Mouse (Mus musculus): ENCODE measurements around the gene Fosl2.

Gene Fosl2

DNA sequence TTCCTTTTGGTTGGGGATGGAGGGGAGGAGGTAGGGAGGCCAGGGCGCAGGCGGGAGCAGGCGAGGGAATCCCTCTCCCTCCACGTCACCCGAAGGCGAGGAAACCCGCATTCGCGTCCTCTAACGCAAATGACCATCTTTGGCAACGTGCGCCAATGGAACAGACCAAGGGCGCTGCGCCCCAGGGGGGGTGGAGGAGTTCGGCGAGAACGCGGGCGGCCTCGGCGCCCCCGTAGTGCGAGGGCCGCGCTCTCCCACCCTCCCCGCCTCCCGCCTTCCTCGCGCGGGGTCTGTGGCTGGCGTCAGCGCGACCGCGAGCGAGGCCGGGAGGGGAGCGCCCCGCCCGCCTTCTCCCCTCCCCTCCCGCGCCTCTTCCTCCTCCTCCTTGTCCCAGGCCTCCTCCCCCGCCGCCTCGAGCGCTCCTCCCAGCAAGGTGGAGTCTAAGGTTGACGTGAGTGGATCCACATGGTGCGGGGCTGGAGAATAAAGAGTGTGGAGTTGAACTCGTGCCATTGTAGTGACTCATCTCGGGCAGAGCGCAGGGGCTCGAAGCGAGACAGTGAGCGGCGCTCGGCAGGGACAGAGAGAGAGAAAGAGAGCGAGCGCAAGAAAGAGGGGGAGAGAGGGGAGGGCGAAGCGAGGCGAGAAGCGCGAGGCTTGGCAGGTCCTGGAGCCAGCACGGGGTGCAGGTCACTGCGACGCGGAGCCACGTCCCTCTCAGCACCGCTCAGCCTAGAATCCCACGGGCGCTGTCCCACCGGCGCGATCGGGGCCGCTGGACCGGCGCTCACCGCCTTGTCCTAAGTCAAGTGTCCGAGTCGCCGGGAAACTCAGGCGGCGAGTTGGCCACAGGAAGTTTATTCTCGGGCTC lies at the start of gene Fosl2:
Gene Fosl2, plus strand, starts transcription at position 466 of the 871 bp plus-strand sequence.
- peak; percentile 99 for DNase-seq (ENCODE audit: low spot score)

DNA sequence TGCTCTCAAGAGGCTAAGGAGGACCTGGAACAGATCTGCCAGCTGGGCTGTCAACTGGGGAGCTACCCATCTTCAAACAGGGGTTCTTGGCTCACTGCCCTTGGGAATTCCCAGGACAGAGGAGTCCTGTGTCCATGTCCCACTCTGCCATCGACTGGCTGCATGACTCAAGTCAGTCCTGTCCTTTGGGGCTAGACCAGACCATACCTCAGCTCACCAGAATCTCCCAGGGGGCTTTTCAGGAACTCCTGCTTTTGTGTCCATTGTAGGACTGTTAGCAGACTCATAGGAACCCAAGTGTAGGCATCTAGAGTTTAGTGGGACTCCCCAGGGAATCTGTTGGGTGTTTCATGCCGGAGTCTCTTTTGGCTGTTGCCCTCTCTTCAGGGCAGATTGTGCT lies 49.6 kb upstream of the Fosl2 start:
- DNase-seq (ENCODE audit: low spot score), result no peak

DNA sequence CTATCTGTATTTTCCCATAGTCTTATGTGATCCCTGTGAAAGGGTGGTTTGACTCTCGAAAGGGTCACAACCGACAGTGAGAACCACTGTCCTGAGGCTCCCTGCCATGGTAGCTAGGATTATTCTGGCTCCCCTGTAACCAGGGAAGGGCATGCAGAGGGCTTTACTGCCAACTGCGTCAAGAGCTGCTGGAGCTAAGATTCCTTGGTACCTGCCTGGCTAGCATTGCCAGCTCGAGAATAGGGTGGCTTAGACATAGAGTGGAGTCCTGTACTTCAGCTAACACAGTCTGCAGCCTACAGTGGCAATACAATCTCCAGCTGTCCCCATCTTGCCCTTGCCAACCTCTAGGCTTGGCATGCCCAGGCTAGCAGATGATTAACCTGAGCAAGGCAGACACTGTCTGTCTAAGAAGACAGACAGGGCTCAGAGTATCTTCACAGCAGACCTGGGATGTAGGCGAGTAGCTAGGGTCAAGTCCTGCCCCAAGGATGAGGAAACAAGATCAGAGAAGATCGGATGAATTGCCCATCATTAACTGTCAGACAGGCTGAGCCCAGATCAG lies 49.0 kb upstream of the Fosl2 start:
- no peak for DNase-seq (ENCODE audit: low spot score)

DNA sequence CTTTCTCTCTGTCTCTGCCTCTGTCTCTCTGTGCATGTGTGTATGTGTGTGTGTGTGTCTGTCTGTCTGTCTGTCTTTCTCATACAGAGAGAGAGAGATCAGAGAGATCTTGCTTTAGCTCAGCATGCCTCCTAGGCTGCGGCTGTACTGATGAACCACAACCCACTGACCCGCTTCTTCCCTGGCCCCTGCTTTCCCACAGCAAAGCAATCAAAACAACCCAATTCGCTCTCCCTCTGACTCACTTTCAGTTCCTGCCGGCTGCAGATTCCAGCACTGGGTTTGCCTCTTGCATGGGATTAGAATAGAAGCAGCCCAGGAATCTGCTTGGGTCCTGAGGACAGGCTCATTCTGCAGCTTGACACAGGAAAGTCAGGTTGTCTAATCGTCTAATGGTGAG lies 46.1 kb upstream of the Fosl2 start:
- peak; percentile 86 for DNase-seq (ENCODE audit: low spot score)

DNA sequence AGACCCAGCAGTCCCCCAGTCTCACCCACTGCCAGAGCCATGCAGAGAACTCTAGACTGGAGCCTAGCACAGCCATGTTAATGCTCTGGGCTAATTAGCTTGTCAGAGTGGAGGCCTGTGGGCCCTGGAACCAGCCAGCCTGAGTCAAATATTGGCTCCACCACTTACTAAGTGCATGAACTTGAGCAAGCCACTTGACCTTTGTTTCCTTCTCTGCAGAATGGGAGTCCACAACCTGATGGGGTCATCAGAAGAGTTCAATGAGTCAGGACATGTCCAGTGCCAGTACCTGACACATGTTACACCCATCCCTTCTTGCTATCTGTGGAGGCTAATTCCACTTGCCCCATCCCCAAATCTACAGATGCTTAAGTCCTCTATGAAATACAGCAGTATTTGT lies 43.3 kb upstream of the Fosl2 start:
- DNase-seq (ENCODE audit: low spot score), result no peak

DNA sequence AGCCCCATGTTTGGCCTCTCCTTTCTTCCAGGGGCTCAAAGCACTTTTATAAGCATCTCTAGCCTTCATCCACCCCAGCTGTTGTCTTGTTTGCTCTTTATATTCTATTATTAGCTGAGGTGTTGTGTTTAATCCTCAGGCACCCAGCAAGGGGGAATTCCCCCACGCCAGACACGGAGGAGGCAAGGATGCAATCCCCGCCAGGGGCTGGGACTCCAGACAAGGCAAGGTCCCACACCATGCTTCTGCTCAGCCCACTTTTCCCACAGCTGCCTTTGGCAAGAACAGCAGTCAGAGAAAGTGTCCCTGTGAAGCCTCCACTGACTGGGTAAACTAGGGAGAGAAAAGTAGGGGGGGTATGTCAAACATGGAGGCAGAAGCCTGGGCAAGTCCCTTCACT lies 36.9 kb upstream of the Fosl2 start:
- DNase-seq (ENCODE audit: low spot score), result no peak

DNA sequence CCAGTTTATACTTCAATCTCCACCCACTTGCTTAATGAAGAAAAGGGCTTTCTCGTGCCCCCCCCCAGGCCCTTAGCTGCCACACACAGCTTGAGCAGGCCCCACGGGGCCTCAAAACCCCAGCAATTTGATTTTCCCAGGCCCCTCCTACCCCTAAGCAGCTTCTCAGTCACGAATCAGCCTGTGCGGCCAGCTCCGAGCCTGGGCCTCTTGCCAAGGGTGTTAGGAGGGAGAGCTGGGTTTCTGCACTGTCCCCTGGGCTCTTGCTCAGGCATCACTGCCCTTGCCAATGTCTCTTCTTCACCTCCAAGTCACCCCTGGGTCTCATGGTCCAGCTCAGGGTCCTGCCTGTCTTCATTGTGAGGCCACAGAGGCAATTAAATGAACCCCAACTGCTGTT lies 33.1 kb upstream of the Fosl2 start:
- DNase-seq (ENCODE audit: low spot score), result peak; percentile 87

DNA sequence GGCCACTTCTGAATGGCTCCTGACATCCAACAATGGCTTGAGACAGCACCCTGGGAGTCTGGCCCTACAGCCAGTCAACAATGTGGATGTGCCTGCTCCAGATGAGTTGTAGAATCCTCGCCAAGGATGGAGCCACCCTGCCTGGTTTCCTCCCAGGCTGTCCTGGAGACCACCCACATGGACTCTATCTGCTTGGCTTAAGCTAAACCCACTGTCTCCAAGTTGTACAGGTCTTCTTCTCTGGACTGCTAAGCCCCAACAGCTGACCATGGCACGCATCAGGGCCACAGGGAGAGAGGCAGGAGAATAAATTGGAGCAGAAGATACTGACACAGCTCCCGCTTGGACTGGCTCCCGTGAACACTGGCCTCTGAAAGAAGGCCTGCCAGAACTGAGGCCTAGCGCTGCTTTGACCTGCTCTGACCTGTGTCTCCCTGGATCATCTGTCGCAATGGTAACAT lies 32.6 kb upstream of the Fosl2 start:
- DNase-seq (ENCODE audit: low spot score), result peak; percentile 90

DNA sequence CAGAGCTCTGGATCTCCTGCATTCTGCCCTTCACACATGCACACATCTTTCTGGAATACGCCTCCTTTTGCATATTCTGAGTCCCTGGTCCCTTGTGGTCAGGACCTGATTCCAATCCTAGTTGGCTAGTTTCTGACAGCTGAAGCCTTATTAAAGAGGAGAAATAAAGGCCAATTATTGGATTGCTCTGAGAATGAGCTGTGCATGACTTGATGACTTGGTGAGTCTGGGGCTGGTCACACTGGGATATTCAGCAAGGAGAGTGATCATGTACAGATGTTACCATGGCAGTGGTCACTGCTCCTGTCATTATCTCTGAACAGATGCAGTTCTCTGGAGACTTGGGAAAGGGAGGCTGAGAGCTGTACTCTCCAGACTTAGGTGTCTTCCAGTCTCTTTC lies 32.1 kb upstream of the Fosl2 start:
- DNase-seq (ENCODE audit: low spot score), result no peak

DNA sequence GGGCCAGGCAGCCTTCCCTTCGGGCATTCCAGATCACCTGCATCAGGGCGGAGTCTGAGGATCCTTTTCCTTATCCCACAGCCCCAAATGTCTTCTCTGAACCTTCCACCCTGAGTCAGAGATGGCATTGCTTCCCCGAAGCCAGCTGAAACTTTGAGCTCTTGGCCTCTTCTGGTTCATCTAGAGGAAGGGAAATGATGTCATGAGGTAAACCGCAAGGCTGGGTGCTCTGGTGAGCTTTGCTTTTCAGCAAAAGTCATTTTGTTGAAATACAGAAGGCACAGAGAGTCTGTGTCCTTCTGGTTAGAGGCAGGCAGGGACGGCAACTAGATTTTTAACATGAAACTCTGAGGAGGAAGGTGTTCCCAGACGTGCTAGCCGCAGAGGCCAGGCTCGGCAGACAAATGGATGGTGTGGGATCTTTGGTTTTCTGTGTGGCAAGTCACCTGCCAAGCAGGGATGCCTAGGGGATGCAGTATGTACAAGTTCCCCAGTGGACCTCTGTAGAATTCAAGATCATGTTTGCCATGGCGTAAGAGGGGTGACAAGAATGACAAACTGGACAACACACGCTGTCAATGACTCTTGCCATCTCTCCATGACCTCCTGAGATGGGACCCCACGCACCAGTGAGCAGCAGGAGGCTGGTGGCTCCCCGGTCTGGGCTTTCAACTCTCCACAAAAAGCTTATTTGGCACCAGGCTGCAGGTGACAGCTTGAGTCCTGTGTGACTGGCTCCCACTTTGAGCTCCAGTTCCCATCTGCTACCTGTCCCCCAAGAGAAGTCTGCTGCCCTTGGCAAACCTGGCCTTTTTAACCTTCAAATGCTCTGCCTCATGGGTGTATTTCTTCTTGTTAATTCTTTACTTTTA lies 31.2 kb upstream of the Fosl2 start:
- no peak for DNase-seq (ENCODE audit: low spot score)

DNA sequence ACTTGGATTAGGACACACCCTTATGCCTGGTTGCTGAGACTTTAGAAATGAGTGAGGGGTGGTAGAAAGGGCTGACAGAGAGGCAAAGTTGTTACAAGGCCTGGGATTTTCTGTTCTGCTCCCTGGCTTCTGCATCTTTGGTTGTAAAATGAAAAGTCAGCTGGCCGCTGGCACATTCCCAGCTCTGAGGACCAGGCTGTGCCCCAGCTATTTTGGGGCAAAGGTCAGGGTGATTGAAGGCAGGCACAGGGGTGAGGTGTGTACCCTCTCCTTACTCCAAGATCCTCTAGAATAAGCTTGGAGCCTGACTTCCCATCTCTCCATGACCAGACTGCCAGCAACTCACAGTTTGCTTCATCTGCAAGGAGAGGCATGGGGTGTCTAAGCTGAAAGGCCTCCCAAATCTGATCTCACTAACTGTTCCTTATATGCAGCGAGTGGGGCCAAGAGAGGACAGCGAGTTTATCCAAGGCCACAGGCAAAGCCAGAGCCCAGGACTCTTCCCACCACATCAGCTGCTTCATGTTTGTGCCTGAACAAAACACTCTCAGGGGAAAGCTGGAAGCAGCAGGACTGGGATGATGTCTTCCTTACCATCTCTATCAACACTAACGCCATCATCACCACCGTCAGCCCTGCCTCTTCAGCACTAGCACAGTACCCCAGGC lies 29.0 kb upstream of the Fosl2 start:
- peak; percentile 37 for DNase-seq (ENCODE audit: low spot score)

DNA sequence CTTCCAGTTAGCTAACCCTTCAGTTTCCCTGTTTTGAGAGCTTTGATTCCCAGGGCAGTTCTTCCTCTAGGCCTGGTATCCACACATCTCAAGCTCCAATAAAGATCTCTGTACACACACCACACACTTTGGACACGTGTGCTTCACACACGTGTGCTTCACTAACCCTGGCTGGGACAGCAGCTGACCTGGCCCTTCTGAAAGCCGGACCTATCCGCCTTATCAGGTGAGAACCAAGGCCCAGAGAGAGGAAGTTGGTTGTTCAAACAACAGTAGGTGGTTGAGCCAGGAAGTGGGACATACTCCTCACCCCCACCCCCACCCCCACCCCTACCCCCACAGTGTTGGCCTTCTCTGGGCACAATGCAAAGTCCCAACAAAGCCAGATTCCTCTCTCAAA lies 24.9 kb upstream of the Fosl2 start:
- no peak for DNase-seq (ENCODE audit: low spot score)

DNA sequence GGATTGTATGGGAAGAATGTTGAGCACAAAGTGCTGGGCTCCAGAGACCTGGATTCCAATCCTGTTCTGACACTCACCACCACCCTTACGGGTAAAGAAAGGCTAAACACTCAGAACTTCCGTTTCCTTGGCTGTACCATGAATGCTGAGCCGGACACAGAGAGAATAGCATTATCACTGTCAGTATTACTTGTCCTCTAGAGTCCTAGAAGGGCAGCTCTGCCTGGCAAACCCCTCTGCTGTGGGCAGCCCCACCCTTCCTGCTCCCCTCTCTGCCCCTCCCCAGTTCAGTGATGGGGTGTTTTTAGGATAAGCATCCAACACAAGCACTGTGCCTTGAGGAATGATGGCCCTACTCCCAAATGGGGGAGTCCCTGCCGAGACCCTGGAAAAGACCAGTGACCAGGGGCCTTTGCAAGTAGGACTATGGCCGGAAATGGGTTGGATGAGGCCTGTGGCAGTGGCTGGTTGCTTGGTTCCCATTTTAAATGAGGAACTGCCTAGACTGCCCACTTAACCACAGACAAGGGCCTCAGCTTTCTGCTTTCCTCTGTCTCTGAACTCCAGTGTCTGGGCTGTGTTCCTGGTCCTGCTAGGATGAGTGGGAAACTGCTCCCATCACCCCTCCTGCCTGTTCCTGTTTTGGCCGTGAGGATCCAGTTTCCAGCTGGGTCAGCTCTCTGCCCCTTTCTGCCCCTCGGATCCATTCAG lies 23.2 kb upstream of the Fosl2 start:
- no peak for DNase-seq (ENCODE audit: low spot score)

DNA sequence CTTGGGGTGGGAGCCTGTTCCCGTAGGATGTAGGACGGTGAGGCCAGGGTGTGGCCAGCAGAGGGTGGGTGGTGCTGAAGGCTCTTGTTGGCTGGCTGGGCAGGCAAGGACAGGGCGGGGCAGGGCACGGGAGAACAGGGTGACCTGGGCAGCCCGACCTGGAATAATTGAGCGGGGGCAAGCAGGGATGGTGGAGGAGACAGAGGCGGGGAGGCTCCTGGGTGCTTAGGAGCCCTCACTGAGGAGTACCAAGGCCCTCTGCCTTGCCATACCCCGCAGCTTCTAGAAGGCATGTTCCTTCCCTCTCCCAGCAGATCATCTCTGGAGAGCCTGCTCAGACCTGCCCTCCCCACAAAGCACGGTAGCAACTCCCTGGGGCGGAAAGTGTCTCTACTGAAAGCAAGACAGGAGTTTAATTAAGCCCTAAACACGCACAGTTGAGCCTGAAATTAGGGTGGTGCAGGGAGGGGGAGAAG lies 14.7 kb upstream of the Fosl2 start:
- DNase-seq (ENCODE audit: low spot score), result no peak

DNA sequence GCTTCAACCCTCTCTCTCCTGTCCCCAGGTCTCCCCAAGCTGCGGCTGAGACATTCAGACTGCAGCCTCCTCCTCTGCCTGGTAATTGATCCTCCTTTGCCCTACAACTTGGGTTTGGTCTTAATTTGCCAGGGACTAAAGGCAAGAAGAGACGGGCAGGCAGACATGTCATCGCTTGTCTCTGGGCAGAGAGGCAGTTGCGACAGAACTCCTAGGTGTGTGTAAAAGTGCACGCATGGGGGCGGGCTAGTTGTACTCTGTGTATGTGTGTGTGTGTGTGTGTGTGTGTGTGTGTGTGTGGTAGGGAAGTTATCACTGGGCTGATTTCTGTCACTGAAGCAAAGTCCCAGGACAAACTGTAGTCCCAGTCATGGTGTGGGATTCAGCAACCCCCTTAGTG lies 13.7 kb upstream of the Fosl2 start:
- DNase-seq (ENCODE audit: low spot score), result peak; percentile 36

DNA sequence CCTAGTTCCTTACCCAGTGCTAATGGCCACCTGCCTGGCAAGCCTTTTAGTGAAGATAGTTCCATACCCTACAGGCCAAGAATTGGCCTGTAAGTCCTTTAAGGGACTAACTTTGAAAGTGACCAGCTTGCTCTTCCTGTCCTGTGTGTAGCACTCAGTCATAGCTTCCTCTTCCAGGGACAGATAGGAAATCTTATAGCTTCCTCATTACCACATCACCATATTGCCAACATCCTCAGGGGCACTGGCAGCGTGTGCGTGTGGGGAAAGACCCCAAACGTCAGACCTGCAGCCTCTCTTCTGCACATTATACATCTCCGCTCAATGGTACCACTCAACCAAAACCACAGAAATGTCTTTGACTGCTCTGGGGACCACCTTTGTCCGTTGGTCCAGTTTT lies 13.2 kb upstream of the Fosl2 start:
- no peak for DNase-seq (ENCODE audit: low spot score)

DNA sequence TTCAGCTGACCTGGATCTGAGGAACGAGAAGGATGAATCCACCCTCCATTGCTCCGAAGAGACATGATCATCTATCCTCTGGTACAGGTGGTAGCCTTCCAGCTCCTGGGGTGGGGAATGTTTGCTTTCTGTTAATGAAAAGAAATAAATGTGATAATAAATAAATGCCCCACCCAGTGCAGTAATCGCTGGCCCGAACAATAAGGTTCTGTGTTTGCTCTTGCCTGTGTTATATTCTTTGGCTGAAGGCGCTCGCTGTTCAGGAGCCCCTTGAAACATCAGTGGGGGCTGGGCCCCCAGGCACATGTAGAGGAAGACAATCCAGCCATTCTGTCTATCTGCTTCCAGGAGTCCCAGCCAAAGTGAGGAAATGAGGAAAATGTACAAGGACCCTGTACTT lies 10.6 kb upstream of the Fosl2 start:
- no peak for DNase-seq (ENCODE audit: low spot score)

DNA sequence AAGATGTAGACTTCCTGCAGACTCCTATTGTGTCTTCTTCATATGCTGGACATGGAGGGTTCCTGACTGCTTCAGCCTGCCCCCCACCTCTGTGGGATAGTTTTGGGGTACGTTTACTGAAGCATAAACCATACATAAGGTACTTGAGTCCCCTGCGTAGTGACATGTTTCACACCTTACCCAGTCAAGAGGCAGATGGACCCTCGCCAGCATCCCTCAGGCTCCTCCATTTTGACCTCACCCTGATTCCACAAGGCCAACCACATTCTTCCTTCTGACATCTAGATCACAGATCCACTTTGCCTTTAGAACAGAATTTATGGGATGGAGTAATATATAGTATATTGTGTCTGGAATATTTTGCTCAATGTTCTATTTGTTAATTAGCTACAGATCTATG lies 8.4 kb upstream of the Fosl2 start:
- DNase-seq (ENCODE audit: low spot score), result no peak

DNA sequence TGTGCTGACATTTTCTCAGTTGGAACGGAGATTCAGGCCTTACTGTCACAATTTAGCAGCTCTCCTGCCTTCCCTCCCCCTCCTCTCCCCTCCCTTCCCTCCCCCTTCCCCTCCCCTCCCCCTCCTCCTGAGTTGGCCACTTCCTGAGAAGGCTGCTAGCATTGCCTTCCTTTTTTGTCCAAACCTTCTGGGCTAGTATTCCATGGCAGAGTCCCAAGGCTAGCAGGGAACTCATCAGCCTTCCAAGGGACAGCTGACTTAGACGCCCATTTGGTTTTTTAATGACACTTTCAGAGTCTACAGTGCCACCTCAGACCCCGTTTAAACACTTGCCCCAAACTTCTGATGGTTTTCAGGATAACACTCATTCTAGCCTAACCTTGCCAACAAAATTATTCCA lies 7.7 kb upstream of the Fosl2 start:
- peak; percentile 64 for DNase-seq (ENCODE audit: low spot score)

DNA sequence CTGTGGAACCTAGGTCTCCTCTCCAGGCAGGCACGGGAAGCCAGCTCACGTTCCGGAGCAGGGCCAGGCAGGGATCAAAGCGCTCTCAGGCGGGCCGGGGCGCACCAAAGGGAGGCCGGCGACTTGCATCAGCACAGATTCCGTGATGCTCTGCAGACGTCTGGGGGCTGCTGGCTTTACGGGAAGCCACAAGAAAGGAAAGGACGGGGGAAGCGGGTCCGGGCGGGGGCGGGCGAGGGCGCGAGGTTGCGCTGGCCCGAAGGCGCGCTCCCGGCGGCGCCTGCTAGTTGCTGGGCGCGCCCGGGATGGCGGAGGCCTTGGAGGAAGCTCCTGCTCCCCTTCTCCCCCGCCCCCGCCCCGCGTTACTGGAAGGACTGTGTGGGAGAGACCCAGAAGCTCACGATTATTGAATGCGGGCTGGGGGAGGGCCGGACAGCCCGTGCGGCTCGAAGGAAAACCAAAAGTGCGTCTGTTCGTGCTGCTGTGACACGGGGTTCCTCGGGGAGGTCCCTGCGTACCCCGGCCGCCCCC lies 2.6 kb upstream of the Fosl2 start:
- peak; percentile 43 for DNase-seq (ENCODE audit: low spot score)

DNA sequence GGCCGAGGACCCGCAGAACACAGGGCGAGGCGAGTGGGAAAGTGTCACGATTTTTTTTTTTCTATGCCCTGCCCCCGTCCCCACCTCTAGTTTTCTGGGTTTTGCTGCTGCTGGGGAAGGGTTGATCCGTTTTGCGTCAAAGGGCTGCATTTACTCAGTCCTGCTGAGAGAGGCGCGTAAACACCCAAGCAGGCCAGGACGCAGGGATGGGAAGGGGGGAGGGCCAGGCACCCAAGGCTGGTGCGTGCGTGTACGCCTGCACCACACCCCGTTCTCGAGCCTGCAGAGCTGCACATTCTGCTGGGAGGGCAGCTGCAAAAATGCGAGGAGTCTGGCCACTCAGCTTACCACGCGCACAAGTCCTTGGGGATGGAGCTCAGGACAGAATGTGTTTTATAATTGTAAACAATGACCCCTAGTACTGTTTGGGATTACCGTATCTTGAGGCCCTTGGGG lies 2.0 kb upstream of the Fosl2 start:
- peak; percentile 78 for DNase-seq (ENCODE audit: low spot score)

All from adipocyte (in vitro differentiated cells).